In genomic region chr11:110472078-110472477, GRCm38 (mm10) we compare ENCODE assay signal across 20 mouse cellular contexts.
"Had no signal": no experiment of that assay in that cellular context is flagged by ENCODE, and none has a peak within 500 bp of the region (broad histone marks: within the 10 kb centered on the region; RNA-seq: fewer than 3 reads in every experiment).

No protein-coding gene starts in this region.

- H3K4me3 ChIP-seq: kidney, embryonic 15.5 days; limb, embryonic 12.5 days; limb, embryonic 15.5 days; liver, embryonic 12.5 days; liver, embryonic 15.5 days; lung, embryonic 15.5 days; midbrain, embryonic 12.5 days; midbrain, embryonic 15.5 days; neural tube, embryonic 13.5 days had no signal

- H3K27me3 ChIP-seq: kidney, embryonic 15.5 days; limb, embryonic 12.5 days; limb, embryonic 15.5 days; liver, embryonic 12.5 days; liver, embryonic 15.5 days; lung, embryonic 15.5 days; midbrain, embryonic 15.5 days had no signal

- H3K27ac ChIP-seq: kidney, embryonic 15.5 days; limb, embryonic 12.5 days; limb, embryonic 15.5 days; liver, embryonic 12.5 days; liver, embryonic 15.5 days; lung, embryonic 15.5 days; midbrain, embryonic 12.5 days; midbrain, embryonic 15.5 days; neural tube, embryonic 13.5 days had no signal

- H3K9me3 ChIP-seq: kidney, embryonic 15.5 days; limb, embryonic 12.5 days; limb, embryonic 15.5 days; liver, embryonic 12.5 days; liver, embryonic 15.5 days; lung, embryonic 15.5 days; midbrain, embryonic 12.5 days; midbrain, embryonic 15.5 days; neural tube, embryonic 13.5 days had no signal

- ATAC-seq: liver, embryonic 12.5 days; midbrain, embryonic 15.5 days had no signal

- DNase-seq: kidney, adult 8-10 months; kidney, postnatal 10 days; kidney, postnatal 36 days; left cerebral cortex, postnatal 4 days; lung, adult 18-20 months; lung, postnatal 10 days; lung, postnatal 36 days; retina, postnatal 1 day; thymus, adult 2 months; thymus, postnatal 14 days; thymus, postnatal 4 days had no signal

- H3K4me2 ChIP-seq: kidney, embryonic 15.5 days; limb, embryonic 12.5 days; limb, embryonic 15.5 days; liver, embryonic 12.5 days; liver, embryonic 15.5 days; lung, embryonic 15.5 days; midbrain, embryonic 12.5 days; midbrain, embryonic 15.5 days; neural tube, embryonic 13.5 days had no signal

- H3K9ac ChIP-seq: kidney, embryonic 15.5 days; limb, embryonic 12.5 days; limb, embryonic 15.5 days; liver, embryonic 12.5 days; liver, embryonic 15.5 days; lung, embryonic 15.5 days; midbrain, embryonic 12.5 days; midbrain, embryonic 15.5 days; neural tube, embryonic 13.5 days had no signal

- H3K36me3 ChIP-seq: kidney, embryonic 15.5 days; limb, embryonic 12.5 days; limb, embryonic 15.5 days; liver, embryonic 12.5 days; liver, embryonic 15.5 days; lung, embryonic 15.5 days; midbrain, embryonic 12.5 days; midbrain, embryonic 15.5 days; neural tube, embryonic 13.5 days had no signal

- H3K4me1 ChIP-seq: limb, embryonic 15.5 days; midbrain, embryonic 15.5 days had no signal
